Mouse (Mus musculus): ENCODE data around the gene Gm10439. TPM values are rescaled to one million over a fixed set of nuclear protein-coding genes. Genes with fewer than 3 reads are reported as not detected.
"Not testable (repeated sequence)": the region's sequence is repeated elsewhere in the genome, so short reads cannot be mapped to it uniquely, and the experiment has no call there.

The Gm10439 gene
- not detected in 2 replicates for polyA plus RNA-seq (2014; fragmentation: Nextera tagmentation; extraction: Ambion mirVana)

- not testable (repeated sequence) for H3K27ac ChIP-seq (replicated peaks; ENCODE audit: low read depth, low read length); H3K4me1 ChIP-seq (ENCODE audit: control insufficient read depth, insufficient read depth, low read length); H3K9ac ChIP-seq (replicated peaks; ENCODE audit: low read length); H3K36me3 ChIP-seq (ENCODE audit: control insufficient read depth, insufficient read depth, low read length); DNase-seq; H3K27me3 ChIP-seq (ENCODE audit: control insufficient read depth, insufficient read depth, low read length); H3K4me3 ChIP-seq (replicated peaks; ENCODE audit: low read depth, low read length); H3K9me3 ChIP-seq (ENCODE audit: control insufficient read depth, low read length); ATAC-seq (ENCODE audit: low FRiP score, low TSS enrichment); H3K4me2 ChIP-seq (ENCODE audit: low read length)
- no CpG with 5 or more reads among the region's 6 CpGs for WGBS
Observed at GRCm38 (mm10) chrX:149594270-149594669, at the start of gene Gm10439. Gm10439 (plus strand) TSS chrX:149594570.

Other genes starting within 250 kb of the Gm10439 start
- gene Gm15085, start 147.0 kb upstream of the Gm10439 start, polyA plus RNA-seq (2014; fragmentation: Nextera tagmentation; extraction: Ambion mirVana): not detected in 2 replicates
- not detected in 2 replicates for gene Gm15097, start 189.9 kb downstream of the Gm10439 start, polyA plus RNA-seq (2014; fragmentation: Nextera tagmentation; extraction: Ambion mirVana)

Measured in midbrain, embryonic 14.5 days (tissue).